ENCODE assay signal across 7 mouse cellular contexts in the genomic region with DNA sequence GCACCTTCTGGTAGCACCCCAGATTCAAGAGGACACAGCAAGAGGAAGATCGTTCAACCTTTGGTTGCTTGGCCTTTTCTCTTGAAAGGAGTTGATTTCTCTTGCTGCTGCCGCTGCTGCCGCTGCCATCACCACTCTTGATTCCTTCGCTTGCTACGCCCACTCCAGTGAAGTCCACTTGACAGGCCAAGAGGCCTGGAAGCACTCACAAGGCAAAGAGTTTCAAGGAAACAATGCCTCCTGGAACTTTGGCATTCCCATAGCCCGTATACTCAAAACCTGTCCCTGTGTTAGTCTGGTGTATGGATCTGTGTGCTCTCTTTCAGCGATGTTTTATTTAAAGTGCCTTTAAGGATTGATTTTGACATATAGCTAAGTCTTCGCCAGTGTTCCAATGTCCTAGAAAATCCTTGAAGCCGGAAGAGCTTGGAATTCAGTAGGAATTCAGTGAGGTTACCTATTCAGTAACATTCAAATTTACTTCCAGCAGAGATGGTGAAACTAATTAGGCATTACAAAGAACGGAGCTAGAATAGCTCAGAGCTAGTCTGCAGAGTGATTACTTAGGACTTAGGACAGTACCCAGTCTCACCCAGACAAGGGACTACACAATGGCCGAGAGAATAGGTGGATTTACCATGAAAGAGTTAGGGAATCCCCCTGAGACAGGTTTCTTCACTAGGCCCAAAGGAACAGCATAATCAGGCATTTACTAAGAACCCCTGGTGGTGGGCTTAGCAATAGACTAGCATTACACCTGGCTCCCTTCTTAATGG. TPM values are rescaled to one million over a fixed set of nuclear protein-coding genes. Genes with fewer than 3 reads are reported as not detected.
"Had no signal": no experiment of that assay in that cellular context is flagged by ENCODE, and none has a peak within 500 bp of the region (broad histone marks: within the 10 kb centered on the region; RNA-seq: fewer than 3 reads in every experiment).

No protein-coding gene starts in this region.

RNA-seq across cellular contexts. Expression of a gene that starts 5.7 kb away (rescaled TPM):
- polyA plus RNA-seq: liver, embryonic 13.5 days; midbrain, embryonic 10.5 days; midbrain, embryonic 12.5 days; midbrain, embryonic 14.5 days; neural tube, embryonic 11.5 days; small intestine, adult 2 months had no signal

RNA-seq across cellular contexts. Expression of a gene that starts 26.8 kb away (rescaled TPM):
- polyA plus RNA-seq: midbrain, embryonic 10.5 days; midbrain, embryonic 12.5 days; myocyte had no signal
